ENCODE assay signal across 13 mouse cellular contexts in the genomic region with DNA sequence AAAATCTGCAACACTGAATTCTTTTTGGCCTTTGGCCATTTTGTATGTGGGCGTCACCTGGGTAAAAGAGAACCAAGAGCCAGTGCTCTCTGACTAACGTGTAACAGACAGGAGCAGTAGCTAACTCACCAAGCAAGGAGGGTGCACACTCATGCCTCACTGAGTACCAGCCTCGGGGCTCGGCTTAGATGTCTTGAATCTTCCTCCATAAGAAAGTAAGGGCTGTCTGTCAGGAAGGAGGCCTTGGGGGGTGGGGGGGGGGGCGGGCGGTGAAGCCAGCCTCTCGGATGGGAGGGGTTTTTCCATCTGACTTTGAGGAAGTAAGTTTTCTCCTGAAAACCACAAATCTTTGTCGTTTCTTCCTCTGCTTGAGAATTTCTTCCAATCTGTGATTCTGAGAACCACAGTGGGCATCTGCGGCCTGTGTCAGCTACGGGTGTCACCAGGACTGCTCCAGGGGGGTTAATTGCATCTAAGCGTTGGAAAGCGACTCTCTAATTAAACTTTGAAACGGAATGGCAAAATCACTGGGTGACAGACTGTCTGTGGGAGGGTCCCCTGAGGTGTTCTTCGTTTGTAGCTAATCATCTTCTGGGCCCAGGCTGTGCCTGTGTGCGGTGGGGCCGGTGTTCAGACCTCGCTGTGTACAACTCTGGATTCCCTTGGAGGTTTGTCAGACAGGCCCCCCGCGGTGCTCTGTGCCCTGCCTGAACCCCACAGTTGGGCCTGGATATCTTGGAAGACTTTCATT. TPM values are rescaled to one million over a fixed set of nuclear protein-coding genes. Genes with fewer than 3 reads are reported as not detected.
A peak's percentile ranks its signal among the peaks of the same experiment; 100 is the strongest.
DNase-seq lines count a peak whose midpoint lies in the region; ATAC-seq and TF ChIP-seq lines count a peak whose summit lies in the region.
"Had no signal": no experiment of that assay in that cellular context is flagged by ENCODE, and none has a peak within 500 bp of the region (broad histone marks: within the 10 kb centered on the region; RNA-seq: fewer than 3 reads in every experiment).

No protein-coding gene starts in this region.

- no peak overlapping the region for H3K27ac ChIP-seq in intestine, embryonic 14.5 days (ENCODE audit: low read depth)
- no peak overlapping the region for H3K27ac ChIP-seq in intestine, postnatal 0 days (ENCODE audit: low read depth, low read length)
- no peak overlapping the region for H3K27ac ChIP-seq in neural tube, embryonic 13.5 days (replicated peaks)
- no peak overlapping the region for H3K27ac ChIP-seq in neural tube, embryonic 15.5 days (replicated peaks)
- H3K27ac ChIP-seq in thymus, adult 2 months (ENCODE audit: control insufficient read depth, insufficient read depth, low read length), result no peak overlapping the region
- H3K27ac ChIP-seq: stomach, embryonic 15.5 days had no signal

- H3K36me3 ChIP-seq in intestine, embryonic 14.5 days (ENCODE audit: control insufficient read depth, insufficient read depth, low read length), result no peaks in the 10 kb centered on the region
- no peaks in the 10 kb centered on the region for H3K36me3 ChIP-seq in intestine, postnatal 0 days (ENCODE audit: control insufficient read depth, insufficient read depth)
- no peaks in the 10 kb centered on the region for H3K36me3 ChIP-seq in neural tube, embryonic 13.5 days
- no peaks in the 10 kb centered on the region for H3K36me3 ChIP-seq in neural tube, embryonic 15.5 days
- H3K36me3 ChIP-seq in thymus, adult 2 months (ENCODE audit: control insufficient read depth, insufficient read depth, low read length), result no peaks in the 10 kb centered on the region
- H3K36me3 ChIP-seq: stomach, embryonic 15.5 days had no signal

- peak; percentile 31 for DNase-seq in CD4-positive, CD25-positive, alpha-beta regulatory T cell, adult 2 months (ENCODE audit: low read depth, low spot score)
- no peak for DNase-seq in intestine, embryonic 14.5 days (ENCODE audit: low spot score)
- DNase-seq in naive thymus-derived CD4-positive, alpha-beta T cell, adult 2 months (ENCODE audit: low read depth), result peak; percentile 23
- no peak for DNase-seq in thymus, adult 2 months
- DNase-seq: adrenal gland, postnatal 10 days; cerebellum, adult 8-10 months had no signal

- TF ChIP-seq CTCF in intestine, postnatal 0 days (IDR thresholded peaks at IDR 0.05; ENCODE audit: low read depth), result no peak
- no peak for TF ChIP-seq CTCF in thymus, adult 2 months (IDR thresholded peaks at IDR 0.05; ENCODE audit: borderline replicate concordance, control insufficient read depth, extremely low read depth, insufficient read depth, low read length, poor library complexity)

- no peak for TF ChIP-seq POLR2A in thymus, adult 2 months (IDR thresholded peaks at IDR 0.05; ENCODE audit: control insufficient read depth, extremely low read depth, insufficient read depth, low read length, poor library complexity)

- ATAC-seq in CD4-positive, CD25-positive, alpha-beta regulatory T cell, adult 4 months, result no peak
- ATAC-seq in intestine, embryonic 14.5 days (replicated peaks; ENCODE audit: low FRiP score, low TSS enrichment, low read depth), result no peak
- no peak for ATAC-seq in intestine, postnatal 0 days
- ATAC-seq in neural tube, embryonic 13.5 days (ENCODE audit: low read depth), result no peak
- ATAC-seq in neural tube, embryonic 15.5 days (ENCODE audit: low FRiP score), result no peak
- ATAC-seq: lung, postnatal 0 days had no signal

- no peaks in the 10 kb centered on the region for H3K9me3 ChIP-seq in intestine, embryonic 14.5 days (ENCODE audit: control insufficient read depth, low read length)
- H3K9me3 ChIP-seq in intestine, postnatal 0 days (ENCODE audit: control insufficient read depth), result no peaks in the 10 kb centered on the region
- no peaks in the 10 kb centered on the region for H3K9me3 ChIP-seq in neural tube, embryonic 13.5 days
- H3K9me3 ChIP-seq in neural tube, embryonic 15.5 days (replicated peaks), result no peaks in the 10 kb centered on the region
- H3K9me3 ChIP-seq: stomach, embryonic 15.5 days had no signal

- H3K4me1 ChIP-seq in intestine, embryonic 14.5 days (replicated peaks; ENCODE audit: control insufficient read depth, insufficient read depth, low read length), result no peaks in the 10 kb centered on the region
- 0 out of 2 replicates have a peak, but pooled peaks cover 5% of the 10 kb centered on the region for H3K4me1 ChIP-seq in intestine, postnatal 0 days (replicated peaks; ENCODE audit: control insufficient read depth, insufficient read depth, low read length)
- H3K4me1 ChIP-seq in neural tube, embryonic 13.5 days (replicated peaks), result peaks cover 29% of the 10 kb centered on the region
- H3K4me1 ChIP-seq in neural tube, embryonic 15.5 days, result peaks cover 24% of the 10 kb centered on the region
- peaks cover 8% of the 10 kb centered on the region for H3K4me1 ChIP-seq in thymus, adult 2 months (replicated peaks; ENCODE audit: control insufficient read depth, insufficient read depth, low read length)

- no peaks in the 10 kb centered on the region for H3K27me3 ChIP-seq in intestine, embryonic 14.5 days (replicated peaks; ENCODE audit: control insufficient read depth, insufficient read depth, low read length)
- H3K27me3 ChIP-seq in intestine, postnatal 0 days (replicated peaks; ENCODE audit: control insufficient read depth, insufficient read depth, low read length), result no peaks in the 10 kb centered on the region; the same call in 1 of the 2 replicates
- peaks cover 4% of the 10 kb centered on the region; the same call in 1 of the 2 replicates for H3K27me3 ChIP-seq in neural tube, embryonic 13.5 days
- H3K27me3 ChIP-seq in neural tube, embryonic 15.5 days (replicated peaks), result no peaks in the 10 kb centered on the region
- peaks cover 10% of the 10 kb centered on the region; the same call in 1 of the 2 replicates for H3K27me3 ChIP-seq in thymus, adult 2 months (ENCODE audit: control insufficient read depth, insufficient read depth, low read length)

- no peak overlapping the region for H3K4me3 ChIP-seq in intestine, embryonic 14.5 days (ENCODE audit: low read depth, low read length)
- no peak overlapping the region for H3K4me3 ChIP-seq in intestine, postnatal 0 days (ENCODE audit: low read depth, low read length)
- no peak overlapping the region for H3K4me3 ChIP-seq in neural tube, embryonic 13.5 days
- no peak overlapping the region for H3K4me3 ChIP-seq in neural tube, embryonic 15.5 days (replicated peaks)
- H3K4me3 ChIP-seq in thymus, adult 2 months (ENCODE audit: control insufficient read depth, insufficient read depth, low read length), result no peak overlapping the region
- H3K4me3 ChIP-seq: myocyte had no signal

- H3K4me2 ChIP-seq in intestine, embryonic 14.5 days (ENCODE audit: low read length), result peak overlapping the region; percentile 50
- H3K4me2 ChIP-seq in intestine, postnatal 0 days (replicated peaks; ENCODE audit: low read depth), result no peak overlapping the region; the same call in 1 of the 2 replicates
- peak overlapping the region; percentile 41; the same call in 1 of the 2 replicates for H3K4me2 ChIP-seq in neural tube, embryonic 13.5 days
- no peak overlapping the region; the same call in 1 of the 2 replicates for H3K4me2 ChIP-seq in neural tube, embryonic 15.5 days

- WGBS in intestine, embryonic 14.5 days, result 54% methylated on average over 19 of the region's 19 CpGs
- WGBS in intestine, postnatal 0 days, result 60% methylated on average over 19 of the region's 19 CpGs
- WGBS in neural tube, embryonic 13.5 days, result 40% methylated on average over 19 of the region's 19 CpGs
- 41% methylated on average over 19 of the region's 19 CpGs for WGBS in neural tube, embryonic 15.5 days
- 11% methylated on average over 19 of the region's 19 CpGs for WGBS in thymus, adult 2 months

- H3K9ac ChIP-seq in intestine, embryonic 14.5 days (ENCODE audit: low read length), result no peak overlapping the region
- H3K9ac ChIP-seq in intestine, postnatal 0 days (ENCODE audit: low read depth, low read length), result no peak overlapping the region
- no peak overlapping the region for H3K9ac ChIP-seq in neural tube, embryonic 13.5 days
- no peak overlapping the region for H3K9ac ChIP-seq in neural tube, embryonic 15.5 days (replicated peaks)
- H3K9ac ChIP-seq: stomach, embryonic 15.5 days had no signal

RNA-seq across cellular contexts. Expression of a gene that starts 43.0 kb away (rescaled TPM):
- 100 to 1,000 TPM; 135 to 144 TPM for polyA plus RNA-seq in CD4-positive, CD25-positive, alpha-beta regulatory T cell, adult 4 months (2017; shearing (Covaris generic))
- 73.2 and 75.0 TPM in 2 replicates for polyA plus RNA-seq in intestine, embryonic 14.5 days (2014; fragmentation: Nextera tagmentation; extraction: Ambion mirVana)
- 20.4 and 23.0 TPM in 2 replicates for polyA plus RNA-seq in intestine, postnatal 0 days (2015; fragmentation: Nextera tagmentation; extraction: Ambion mirVana)
- polyA plus RNA-seq in neural tube, embryonic 13.5 days (2015; fragmentation: Nextera tagmentation; extraction: Ambion mirVana), result 36.4 and 37.7 TPM in 2 replicates
- 24.8 and 40.5 TPM in 2 replicates for polyA plus RNA-seq in neural tube, embryonic 15.5 days (2015; fragmentation: Nextera tagmentation; extraction: Ambion mirVana)
- 15.8 and 16.1 TPM in 2 replicates for polyA plus RNA-seq in thymus, adult 2 months (2012; rRNA removed)

Comparison
In these comparisons a context has a peak if more than half of its experiments do, and no peak if none do; other contexts are left out.
1. H3K4me2 ChIP-seq: peak in intestine, embryonic 14.5 days (single experiment) and neural tube, embryonic 13.5 days (single experiment); none in intestine, postnatal 0 days (single experiment) and neural tube, embryonic 15.5 days (single experiment).
2. DNase-seq: peak in CD4-positive, CD25-positive, alpha-beta regulatory T cell, adult 2 months (single experiment) and naive thymus-derived CD4-positive, alpha-beta T cell, adult 2 months (single experiment); none in intestine, embryonic 14.5 days (single experiment) and thymus, adult 2 months (single experiment).